Mouse (Mus musculus) right cerebral cortex, postnatal 4 days (tissue): ENCODE results near the gene Npy5r.

Source experiments
- DNase-seq: peaks from one replicate; pipeline ENCODE4 v3.0.0-alpha.2; 2022

The Npy5r gene

GRCm38 (mm10) chr8:66687511-66688329 is at the start of gene Npy5r:
TSS of gene Npy5r (minus strand) at chr8:66688128.
- DNase-seq = peak; percentile 44

GRCm38 (mm10) chr8:66731957-66732356 is 44.0 kb upstream of the Npy5r start:
- no peak for DNase-seq

GRCm38 (mm10) chr8:66729446-66729845 is 41.5 kb upstream of the Npy5r start:
- no peak for DNase-seq

GRCm38 (mm10) chr8:66722835-66723234 is 34.9 kb upstream of the Npy5r start:
- no peak for DNase-seq

GRCm38 (mm10) chr8:66714324-66714975 is 26.5 kb upstream of the Npy5r start:
- DNase-seq = no peak

GRCm38 (mm10) chr8:66698782-66699181 is 10.9 kb upstream of the Npy5r start:
- DNase-seq = no peak

GRCm38 (mm10) chr8:66698011-66698410 is 10.1 kb upstream of the Npy5r start:
- DNase-seq = no peak

GRCm38 (mm10) chr8:66696970-66697843 is 9.3 kb upstream of the Npy5r start, which contains the start of gene Npy1r:
TSS of gene Npy1r (plus strand) at chr8:66697192.
- DNase-seq = peak; percentile 42

GRCm38 (mm10) chr8:66690402-66690801 is 2.5 kb upstream of the Npy5r start:
- no peak for DNase-seq

- no peak for DNase-seq
These were observed 871 bp upstream of the Npy5r start for GRCm38 (mm10) chr8:66688799-66689198.

GRCm38 (mm10) chr8:66688395-66688794 is 467 bp upstream of the Npy5r start:
- no peak for DNase-seq

GRCm38 (mm10) chr8:66681261-66681660 is 6.7 kb downstream of the Npy5r start:
- no peak for DNase-seq

- no peak for DNase-seq
These were observed 57.2 kb downstream of the Npy5r start for GRCm38 (mm10) chr8:66630721-66631120.
